Mouse (Mus musculus): Measurements from ENCODE around the gene Plbd2.
A peak's percentile ranks its signal among the peaks of the same experiment; 100 is the strongest.
"Not testable (repeated sequence)": the region's sequence is repeated elsewhere in the genome, so short reads cannot be mapped to it uniquely, and the experiment has no call there.

Plbd2 gene

GRCm38 (mm10) chr5:120510982-120511642 is 7.7 kb upstream of the Plbd2 start, which contains the start of gene Slc8b1:
Gene Slc8b1 (plus strand): TSS chr5:120511168.
- DNase-seq (ENCODE audit: low spot score), result peak; percentile 97

DNA sequence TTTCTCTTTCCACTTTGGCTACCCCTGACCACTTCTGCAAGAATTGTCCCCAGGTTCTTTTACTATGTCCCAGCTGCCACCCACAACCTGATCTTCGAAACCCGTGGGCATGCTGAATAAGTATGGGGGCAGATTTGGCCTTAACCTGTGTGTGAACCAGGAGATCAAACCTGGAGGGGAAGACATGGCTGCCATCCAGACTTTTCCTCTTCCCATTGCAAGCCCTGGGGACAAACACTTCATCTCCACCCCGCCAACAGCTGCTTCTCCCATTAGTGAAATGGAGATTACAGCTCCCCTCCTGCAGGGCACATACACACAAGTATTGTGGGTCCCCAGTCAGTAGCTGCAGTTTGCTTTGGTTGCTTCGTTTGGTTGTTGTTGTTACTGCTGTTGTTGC is 3.9 kb upstream of the Plbd2 start:
- DNase-seq (ENCODE audit: low spot score), result no peak

- no peak for DNase-seq (ENCODE audit: low spot score)
Measured at GRCm38 (mm10) chr5:120506490-120506889, 3.1 kb upstream of the Plbd2 start.

- DNase-seq (ENCODE audit: low spot score), result no peak
Measured at GRCm38 (mm10) chr5:120505781-120506180, 2.4 kb upstream of the Plbd2 start.

- DNase-seq (ENCODE audit: low spot score), result peak; percentile 89
Measured at GRCm38 (mm10) chr5:120505368-120505767, 1.9 kb upstream of the Plbd2 start.

DNA sequence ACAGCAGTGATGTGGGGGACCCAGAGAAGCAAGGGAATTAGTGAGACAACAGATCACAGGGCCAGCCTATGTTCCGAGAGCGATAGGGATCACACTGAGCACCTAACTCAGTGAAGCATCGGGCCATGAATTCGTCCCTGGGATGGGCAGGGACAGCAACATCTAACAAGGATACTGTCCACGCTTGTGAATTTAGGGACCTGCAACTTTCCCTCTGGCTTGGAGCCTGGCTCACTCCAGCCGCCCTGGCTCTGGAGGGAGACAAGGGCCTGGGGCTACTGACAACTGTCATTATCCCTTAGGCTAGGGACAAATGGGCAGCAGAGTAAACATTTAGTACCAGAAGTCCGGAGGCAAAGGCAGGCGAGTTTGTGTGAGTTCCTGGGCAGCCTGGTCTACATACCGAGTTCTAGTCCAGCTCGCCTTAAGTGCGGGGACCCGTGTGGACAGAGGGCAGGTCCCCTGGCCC is 716 bp downstream of the Plbd2 start:
- DNase-seq (ENCODE audit: low spot score), result no peak

- DNase-seq (ENCODE audit: low spot score), result no peak
Measured at GRCm38 (mm10) chr5:120502147-120502621, 1.2 kb downstream of the Plbd2 start.

DNA sequence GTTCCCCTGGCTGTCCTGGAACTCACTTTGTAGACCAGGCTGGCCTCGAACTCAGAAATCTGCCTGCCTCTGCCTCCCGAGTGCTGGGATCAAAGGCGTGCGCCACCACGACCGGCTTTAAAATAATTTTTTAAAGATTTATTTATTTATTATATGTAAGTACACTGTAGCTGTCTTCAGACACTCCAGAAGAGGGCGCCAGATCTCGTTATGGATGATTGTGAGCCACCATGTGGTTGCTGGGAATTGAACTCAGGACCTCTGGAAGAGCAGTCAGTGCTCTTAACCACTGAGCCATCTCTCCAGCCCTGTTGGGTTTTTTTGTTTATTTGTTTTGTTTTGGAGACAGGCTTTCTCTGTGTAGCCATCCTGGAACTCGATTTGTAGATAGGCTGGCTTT is 2.8 kb downstream of the Plbd2 start:
- DNase-seq (ENCODE audit: low spot score), result not testable (repeated sequence)

DNA sequence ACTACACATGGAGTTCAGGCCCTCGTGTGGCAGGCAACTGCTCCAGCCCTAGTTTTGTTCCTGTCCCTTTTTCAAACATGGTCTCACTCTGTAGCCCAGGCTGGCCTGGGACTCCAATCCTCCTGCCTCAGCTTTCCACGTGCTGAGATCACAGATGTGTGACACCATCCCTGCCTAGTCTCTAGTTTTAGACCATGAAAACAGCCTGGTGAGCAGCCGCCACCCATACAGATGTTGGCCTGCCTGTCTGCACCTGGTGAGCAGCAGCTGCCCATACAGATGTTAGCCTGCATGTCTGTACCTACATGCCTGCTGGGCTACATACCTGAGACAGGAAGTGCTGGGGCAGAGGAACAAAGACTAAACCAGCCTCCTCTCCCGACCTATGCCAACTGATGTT is 4.2 kb downstream of the Plbd2 start:
- no peak for DNase-seq (ENCODE audit: low spot score)

DNA sequence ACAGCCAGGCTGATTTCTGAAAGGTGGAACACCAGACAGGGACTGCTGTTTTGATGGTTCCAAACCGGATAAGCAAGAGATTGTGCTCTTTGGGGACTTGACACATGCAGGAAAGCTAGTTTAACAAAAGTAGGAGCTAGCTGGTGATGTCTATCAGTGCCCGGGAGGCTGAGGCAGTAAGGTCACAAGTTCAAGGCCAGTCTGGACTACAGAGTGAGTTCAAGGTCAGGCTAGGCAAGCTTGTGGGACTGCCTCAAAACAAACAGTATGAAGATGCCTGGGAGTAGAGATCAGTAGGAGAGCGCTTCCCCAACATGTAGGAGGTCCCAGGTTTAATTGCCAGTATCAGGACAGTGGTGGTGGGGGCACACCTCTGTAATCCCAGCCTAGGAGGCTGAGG is 6.4 kb downstream of the Plbd2 start:
- no peak for DNase-seq (ENCODE audit: low spot score)

DNA sequence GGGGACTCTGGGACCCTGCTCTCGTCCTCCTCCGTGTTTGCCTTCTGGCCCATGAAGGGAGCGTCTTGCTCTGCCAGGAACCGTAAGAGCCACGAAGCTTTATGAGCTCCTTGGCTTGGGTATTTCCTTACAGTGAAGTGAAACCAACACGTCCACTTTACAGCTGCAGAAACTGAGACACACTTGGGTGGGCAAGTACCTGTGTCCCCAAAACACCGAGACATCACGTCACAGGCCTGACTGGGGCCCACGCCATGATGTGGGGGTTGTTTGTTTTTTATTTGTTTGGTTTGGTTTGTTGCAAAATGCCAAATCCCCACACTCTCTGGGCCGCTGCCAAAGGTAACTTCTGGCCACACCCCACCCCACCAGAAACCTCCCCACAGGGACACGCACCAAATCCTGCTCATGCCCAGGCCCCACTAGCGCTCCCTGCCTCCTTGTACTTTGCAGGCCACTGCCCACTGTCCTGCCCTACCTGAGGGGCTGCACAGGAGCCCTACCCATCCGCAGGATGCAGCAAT is 7.7 kb downstream of the Plbd2 start:
- DNase-seq (ENCODE audit: low spot score), result no peak

GRCm38 (mm10) chr5:120495064-120495702 is 8.2 kb downstream of the Plbd2 start:
- DNase-seq (ENCODE audit: low spot score), result no peak

- DNase-seq (ENCODE audit: low spot score), result no peak
Measured at GRCm38 (mm10) chr5:120493873-120494395, 9.5 kb downstream of the Plbd2 start.

DNA sequence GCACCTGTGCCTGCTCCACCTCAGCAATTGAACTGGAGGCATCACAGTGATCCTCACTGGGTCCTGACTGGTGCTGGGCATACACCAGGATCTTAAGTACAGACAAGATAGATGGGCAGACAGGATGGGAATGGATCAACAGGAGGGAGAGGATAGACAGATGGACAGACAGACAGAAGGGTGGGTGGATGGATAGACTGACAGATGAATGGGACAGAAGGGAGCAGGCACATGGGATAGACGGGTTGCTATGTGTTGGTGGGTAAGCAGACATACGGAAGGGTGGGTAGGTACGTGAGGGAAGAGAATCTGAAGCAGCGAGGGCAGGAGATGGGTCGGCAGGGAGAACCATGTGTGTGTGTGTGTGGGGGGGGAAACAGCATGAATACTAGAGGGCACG is 10.0 kb downstream of the Plbd2 start:
- no peak for DNase-seq (ENCODE audit: low spot score)

- DNase-seq (ENCODE audit: low spot score), result peak; percentile 70
Measured at GRCm38 (mm10) chr5:120492437-120492836, 11.0 kb downstream of the Plbd2 start.

- no peak for DNase-seq (ENCODE audit: low spot score)
Measured at GRCm38 (mm10) chr5:120490679-120491192, 12.7 kb downstream of the Plbd2 start.

GRCm38 (mm10) chr5:120487844-120488243 is 15.6 kb downstream of the Plbd2 start:
- no peak for DNase-seq (ENCODE audit: low spot score)

DNA sequence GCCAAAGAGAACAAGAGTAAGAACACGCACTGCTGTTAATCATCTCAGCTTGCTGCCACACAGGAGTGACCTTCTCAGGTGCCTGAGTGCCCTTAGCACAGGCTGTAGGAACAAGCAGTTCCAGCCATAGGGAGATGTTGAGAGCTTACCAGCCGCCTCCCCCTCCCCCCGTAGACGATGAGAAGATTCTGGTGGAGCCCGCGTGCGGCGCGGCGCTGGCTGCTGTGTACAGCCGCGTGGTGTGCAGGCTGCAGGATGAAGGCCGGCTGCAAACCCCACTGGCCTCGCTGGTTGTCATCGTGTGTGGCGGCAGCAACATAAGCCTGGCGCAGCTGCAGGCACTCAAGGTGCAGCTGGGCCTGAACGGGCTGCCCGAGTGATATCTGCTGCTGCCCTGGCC is 20.0 kb downstream of the Plbd2 start:
- DNase-seq (ENCODE audit: low spot score), result no peak

DNA sequence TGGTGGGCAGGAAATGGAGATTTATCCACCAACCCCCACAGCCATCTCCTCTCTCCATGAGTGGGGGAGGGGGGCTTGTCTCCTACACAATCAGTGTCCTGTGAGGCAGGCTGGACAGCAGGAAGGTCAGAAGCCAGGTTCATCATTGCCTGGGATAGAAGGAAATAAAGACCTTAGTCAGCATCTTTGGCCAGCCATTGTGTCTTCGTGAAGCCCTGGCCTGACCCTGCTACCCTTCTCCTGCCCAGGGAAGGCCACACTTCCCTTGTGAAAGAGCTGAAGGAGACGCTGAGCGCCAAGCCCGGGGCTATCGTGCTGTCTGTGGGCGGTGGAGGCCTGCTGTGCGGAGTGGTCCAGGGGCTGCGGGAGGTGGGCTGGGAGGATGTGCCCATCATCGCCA is 22.2 kb downstream of the Plbd2 start:
- DNase-seq (ENCODE audit: low spot score), result peak; percentile 12

- no peak for DNase-seq (ENCODE audit: low spot score)
Measured at GRCm38 (mm10) chr5:120479538-120479937, 23.9 kb downstream of the Plbd2 start.

DNA sequence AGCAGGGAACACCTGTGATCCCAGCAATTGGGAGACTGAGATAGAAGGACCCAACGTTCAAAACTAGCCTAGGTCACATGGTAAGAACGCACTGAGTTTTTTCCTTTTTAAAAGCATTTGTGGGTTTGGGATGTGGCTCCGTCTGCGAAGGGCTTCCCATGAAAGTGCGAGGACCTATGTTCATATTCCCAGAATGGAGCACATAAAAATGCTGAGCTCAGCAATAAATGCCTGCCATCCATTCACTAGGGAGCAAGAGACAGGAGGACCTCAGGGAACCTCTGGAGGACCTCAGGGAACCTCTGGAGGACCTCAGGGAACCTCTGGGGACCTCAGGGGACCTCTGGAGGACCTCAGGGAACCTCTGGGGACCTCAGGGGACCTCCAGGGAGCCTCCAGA is 25.4 kb downstream of the Plbd2 start:
- DNase-seq (ENCODE audit: low spot score), result no peak

DNA sequence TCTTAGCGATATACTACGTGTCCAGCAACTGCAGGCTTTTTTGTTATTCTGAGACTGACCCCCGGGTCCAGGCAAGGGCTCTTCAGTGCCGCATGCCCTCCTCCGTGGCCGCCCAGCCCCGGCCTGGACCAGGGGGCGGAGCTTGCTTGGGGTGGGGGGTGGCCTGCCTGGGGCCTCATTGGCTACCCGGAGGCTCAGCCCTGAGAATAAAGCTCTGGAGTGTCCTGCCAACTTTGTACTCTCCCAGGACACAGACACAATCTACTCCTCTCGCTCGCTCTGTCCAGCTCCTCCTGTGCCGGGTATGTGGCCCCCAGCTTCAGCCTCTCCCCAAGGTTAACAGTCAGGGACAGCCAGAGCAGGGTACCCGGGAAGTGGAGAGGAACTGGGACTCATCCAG is 27.1 kb downstream of the Plbd2 start, which contains the start of gene Sds:
TSS of gene Sds (plus strand) at position 231 of the 400 bp plus-strand sequence.
- peak; percentile 7 for DNase-seq (ENCODE audit: low spot score)

DNA sequence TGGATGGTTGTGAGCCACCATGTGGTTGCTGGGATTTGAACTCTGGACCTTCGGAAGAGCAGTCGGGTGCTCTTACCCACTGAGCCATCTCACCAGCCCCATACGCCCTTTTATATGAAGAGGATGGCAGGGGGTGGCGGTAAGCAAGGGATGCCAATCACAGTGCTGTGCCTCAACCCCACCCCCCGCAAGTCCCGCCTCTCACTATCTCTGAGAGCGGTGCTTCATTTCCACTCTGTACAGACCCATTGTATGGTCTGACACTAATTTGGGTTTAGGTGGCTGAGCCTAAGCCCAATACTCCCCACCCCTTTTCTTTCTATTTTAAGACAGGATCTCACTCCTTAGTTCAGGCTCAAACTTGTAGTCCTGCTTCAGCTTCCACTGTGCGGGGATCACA is 27.6 kb downstream of the Plbd2 start:
- no peak for DNase-seq (ENCODE audit: low spot score)
